Mouse (Mus musculus) lung, adult 18-20 months (tissue): ENCODE measurements at regions not wholly inside any gene's neighbourhood (a gene's known extent, or its start where the extent isn't known, plus 50 kb on each side); places are given as distances from the start of the nearest gene placed in this dataset.

Experiments used
- DNase-seq, 2 experiments: peaks; one replicate each; pipeline ENCODE4 v3.0.0; 2022; ENCODE audit warnings: mixed read lengths in 2 of 2

DNA sequence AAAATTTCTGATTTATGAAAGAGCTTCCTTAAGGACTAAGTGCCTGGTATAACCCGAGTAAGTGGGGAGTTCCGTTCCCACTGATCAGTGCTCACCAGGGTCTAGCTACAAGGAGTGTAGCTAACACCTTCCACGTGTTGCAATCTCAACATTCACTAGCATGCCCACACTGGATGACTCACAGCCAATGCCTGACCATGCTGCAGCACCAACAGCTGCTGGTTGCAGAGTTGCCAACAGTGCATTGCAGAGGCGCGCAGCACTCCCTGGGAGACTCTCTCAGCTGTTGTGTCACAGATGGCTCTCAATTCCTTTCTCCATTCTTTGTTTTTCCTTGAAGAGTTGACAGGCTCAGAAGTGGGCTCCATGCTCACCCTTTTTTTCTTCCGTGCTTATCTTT, 787.5 kb upstream of the Tenm3 start:
- DNase-seq = no peak

DNA sequence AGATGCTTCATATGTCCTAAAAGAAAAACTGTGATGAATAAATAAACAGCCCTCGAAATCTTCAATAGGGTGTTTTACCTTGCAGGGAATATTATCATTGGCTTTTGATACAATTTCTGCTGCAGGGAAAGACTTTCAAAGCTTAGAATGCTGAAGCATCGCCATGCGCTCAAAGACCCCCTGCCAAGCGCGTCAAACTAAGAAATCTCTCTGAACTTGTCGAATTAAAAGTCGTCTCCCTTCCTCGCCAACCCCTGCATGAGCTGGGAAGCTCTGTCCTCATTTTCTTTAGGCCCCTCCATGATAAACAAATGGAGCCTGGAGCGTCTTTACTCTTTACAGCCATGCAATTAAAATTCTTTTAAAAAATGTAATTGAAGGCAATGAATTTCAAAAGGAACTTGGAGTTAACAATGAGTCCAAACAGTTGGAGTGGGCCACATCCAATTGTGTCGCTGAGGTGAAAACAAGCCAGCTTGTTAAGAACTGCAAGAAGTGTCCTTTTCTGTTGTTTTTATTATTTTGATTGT, 784.3 kb upstream of the Tenm3 start:
- no peak for DNase-seq

- DNase-seq = no peak
Observed at GRCm38 (mm10) chr8:49595501-49595900, 751.8 kb upstream of the Tenm3 start.

- DNase-seq = no peak
Observed at GRCm38 (mm10) chr8:49567423-49567822, 723.7 kb upstream of the Tenm3 start.

- DNase-seq = no peak
Observed at GRCm38 (mm10) chr8:49563499-49564279, 719.9 kb upstream of the Tenm3 start.

GRCm38 (mm10) chr8:49562976-49563375, 719.2 kb upstream of the Tenm3 start:
- DNase-seq = no peak

- DNase-seq = no peak
Observed at GRCm38 (mm10) chr8:49555724-49556457, 712.1 kb upstream of the Tenm3 start.

- DNase-seq = peak; percentile 3 to 23
Observed at GRCm38 (mm10) chr8:49553175-49553574, 709.4 kb upstream of the Tenm3 start.

- no peak for DNase-seq
Observed at GRCm38 (mm10) chr8:49543321-49543720, 699.6 kb upstream of the Tenm3 start.

DNA sequence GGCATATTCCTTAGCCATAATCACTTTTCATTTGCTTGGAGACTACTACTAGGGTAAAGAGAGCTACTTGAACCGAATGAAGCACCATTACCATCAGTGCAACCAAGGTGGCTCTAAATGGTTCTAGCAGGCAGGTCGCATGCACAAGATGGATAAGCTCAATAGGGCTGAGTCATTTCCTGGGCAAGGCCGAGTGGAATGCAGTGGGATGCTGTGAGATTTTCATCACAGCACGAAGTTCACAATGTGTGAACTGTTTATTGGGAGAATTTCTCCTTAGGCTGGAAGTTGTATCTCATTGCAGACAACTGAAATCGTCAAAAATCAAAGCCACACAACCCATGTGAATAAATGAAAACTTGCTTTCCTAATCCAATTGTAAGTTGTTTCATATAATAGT, 697.6 kb upstream of the Tenm3 start:
- DNase-seq = no peak

DNA sequence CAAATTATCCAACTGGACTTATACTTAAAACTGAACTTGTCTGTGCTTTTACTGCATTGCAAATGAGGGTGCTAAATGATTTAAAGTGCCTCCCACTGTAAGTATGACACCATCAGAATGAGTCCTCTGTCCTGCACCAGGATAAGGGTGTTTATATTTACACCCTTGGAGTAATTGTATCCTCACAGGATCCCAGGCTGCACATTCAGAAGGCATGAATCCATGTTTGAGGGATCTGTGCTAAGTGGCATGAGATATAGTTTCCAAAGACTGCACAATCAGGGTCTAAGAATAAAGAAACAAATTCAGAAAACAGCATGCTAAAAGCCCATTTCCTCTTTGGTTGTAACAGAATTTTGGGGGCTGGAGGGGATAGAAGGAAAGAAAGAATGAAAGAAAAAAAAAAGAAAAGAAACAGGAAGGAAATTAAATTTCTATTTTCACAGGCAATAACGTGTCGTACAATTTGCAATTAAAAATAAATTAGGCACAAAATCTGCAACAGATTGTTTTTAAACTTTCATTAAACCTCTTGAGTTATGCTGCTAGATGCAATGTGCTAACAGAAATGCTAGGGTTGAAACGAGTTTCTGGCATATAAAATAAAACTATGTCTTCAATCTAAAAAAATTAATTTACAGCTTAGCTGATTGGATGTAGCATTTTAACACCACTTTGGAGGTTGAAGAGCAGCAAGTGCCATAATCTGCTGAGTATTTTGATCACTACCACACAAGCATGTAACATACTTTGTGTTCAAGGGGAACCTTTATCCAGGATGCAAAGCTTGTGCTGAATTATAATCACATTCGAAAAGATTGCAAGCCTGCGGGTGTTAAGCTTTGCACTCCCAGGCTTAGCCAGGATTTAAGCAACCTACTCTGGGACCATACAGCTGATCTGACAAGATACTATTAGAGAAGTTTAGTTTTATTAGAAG, 689.9 kb upstream of the Tenm3 start:
- no peak for DNase-seq

GRCm38 (mm10) chr8:49529294-49529693, 685.5 kb upstream of the Tenm3 start:
- no peak for DNase-seq

- no peak for DNase-seq
Observed at GRCm38 (mm10) chr8:49492906-49493305, 649.2 kb upstream of the Tenm3 start.

DNA sequence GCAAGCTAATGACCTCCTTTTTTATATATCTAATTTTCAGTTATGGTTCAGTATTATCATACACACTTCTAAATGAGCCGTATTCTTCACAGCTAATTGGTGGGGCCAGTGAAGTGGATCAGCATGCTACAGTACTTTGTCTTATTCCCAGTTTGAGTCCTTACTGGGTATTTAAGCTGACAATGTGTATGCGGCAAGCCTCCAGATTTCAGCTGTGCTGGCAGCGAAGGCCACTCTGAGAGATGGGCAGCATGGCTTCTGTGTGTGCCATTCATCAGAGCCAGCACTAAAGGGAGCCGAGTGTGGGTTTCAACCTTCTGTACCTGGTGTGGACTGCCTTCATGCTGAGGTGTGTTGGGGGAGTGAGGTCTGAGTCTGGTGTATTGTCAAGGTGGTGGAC, 641.5 kb upstream of the Tenm3 start:
- no peak for DNase-seq

DNA sequence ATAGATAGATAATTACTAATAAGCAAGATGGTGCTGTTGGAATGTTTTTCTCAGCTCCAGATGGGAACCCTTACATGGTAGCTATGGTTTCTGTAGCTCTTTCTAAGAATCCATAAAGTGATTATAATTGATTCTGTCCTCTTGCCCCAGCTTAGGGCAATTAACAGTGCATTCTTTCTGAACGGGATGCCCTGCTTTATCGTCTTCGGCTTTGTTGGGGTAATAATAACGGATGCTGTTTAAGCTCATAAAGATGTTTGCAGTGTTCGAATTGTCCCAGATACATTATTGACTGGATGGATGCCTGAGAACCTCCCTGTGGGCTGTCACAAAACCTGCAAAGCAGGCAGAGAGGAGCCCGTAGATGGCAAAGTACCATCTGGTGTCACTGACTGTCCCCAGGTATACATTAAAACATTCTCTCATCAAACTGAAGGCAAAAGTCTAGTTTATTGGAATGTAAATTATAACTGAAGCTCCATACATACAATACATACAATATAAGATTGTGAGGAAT, 637.8 kb upstream of the Tenm3 start:
- DNase-seq = no peak

DNA sequence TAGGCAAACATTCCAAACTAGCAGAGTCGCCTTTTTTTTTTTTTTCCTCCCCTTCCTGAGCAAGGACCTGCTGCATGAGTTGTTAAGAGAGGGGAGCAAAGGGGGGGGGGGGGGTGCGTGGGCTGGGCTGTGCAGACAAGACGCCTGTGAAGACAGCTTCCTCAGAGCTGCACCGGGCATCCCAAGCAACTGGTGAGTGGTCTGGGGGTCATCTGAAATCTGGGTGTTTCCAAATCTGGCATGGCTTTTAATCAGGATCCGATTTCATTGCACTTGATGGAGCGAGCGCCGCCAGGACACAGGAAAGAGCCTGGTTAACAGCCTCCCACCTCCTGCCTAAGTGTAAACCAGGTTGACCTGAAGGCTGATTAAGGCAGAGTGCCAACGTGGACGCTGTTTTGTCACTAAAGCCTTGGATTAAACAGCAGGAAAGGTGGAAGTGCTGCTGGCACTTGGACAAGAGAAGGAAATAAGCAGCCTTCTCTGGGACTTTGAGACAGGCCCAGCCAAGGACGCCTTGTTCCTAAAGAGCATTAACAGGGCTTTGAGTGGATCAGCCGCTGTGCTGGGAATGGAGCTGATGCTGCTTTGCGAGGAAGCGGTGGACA, 622.3 kb upstream of the Tenm3 start:
- no peak for DNase-seq

DNA sequence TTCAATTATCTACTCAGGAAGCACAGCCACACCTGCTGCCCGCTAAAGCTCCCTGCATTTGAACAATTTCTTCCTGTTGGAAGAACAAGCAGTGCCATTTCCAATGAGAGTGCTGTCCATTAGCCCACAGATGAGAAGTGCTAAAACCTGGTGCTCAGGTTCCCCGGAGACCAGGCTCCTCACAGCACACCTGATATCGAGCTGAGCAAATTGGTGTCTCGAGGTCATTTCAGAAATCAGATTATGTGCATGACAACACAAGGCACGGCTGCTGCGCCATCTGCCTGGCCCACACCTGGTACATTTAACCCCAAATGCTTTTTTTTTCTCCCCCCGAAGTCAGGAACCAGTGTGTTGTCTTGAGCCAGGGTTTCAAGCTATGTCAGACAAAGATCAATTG, 621.3 kb upstream of the Tenm3 start:
- no peak for DNase-seq

GRCm38 (mm10) chr8:49462602-49463001, 618.9 kb upstream of the Tenm3 start:
- DNase-seq = no peak

GRCm38 (mm10) chr8:49461724-49462473, 618.1 kb upstream of the Tenm3 start:
- DNase-seq = no peak

DNA sequence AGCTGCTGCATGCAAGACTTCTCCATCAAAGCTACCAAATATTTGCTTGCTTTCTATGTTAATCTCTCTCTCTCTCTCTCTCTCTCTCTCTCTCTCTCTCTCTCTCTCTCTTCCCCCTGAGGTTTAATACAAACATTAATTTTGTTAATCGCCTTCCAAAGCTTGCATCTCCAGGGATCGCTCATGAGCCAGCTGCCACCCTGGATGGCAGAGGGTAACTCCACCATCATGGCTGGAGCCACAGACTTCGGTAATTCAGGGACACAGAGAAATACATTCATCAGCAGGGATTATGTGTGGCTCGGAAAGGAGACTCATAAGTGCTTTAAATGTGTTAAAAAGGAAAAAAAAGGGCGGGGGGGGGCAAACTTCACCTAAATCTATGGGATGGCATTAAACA, 601.7 kb upstream of the Tenm3 start:
- DNase-seq = no peak

- no peak for DNase-seq
Observed at GRCm38 (mm10) chr8:49441270-49441669, 597.5 kb upstream of the Tenm3 start.

- DNase-seq = no peak
Observed at GRCm38 (mm10) chr8:49396519-49396918, 552.8 kb upstream of the Tenm3 start.
